In genomic region chr16:26730941-26731340, GRCm38 (mm10) we compare ENCODE assay signal across 30 mouse cellular contexts.
"Had no signal": no experiment of that assay in that cellular context is flagged by ENCODE, and none has a peak within 500 bp of the region (broad histone marks: within the 10 kb centered on the region; RNA-seq: fewer than 3 reads in every experiment).

No protein-coding gene starts in this region.

- H3K27me3 ChIP-seq: limb, embryonic 12.5 days; limb, embryonic 13.5 days; limb, embryonic 15.5 days; liver, embryonic 12.5 days; liver, embryonic 13.5 days; liver, embryonic 15.5 days; lung, embryonic 15.5 days; megakaryocyte, embryonic 14.5 days; midbrain, embryonic 12.5 days; midbrain, embryonic 13.5 days; midbrain, embryonic 15.5 days had no signal

- H3K4me3 ChIP-seq: left cerebral cortex, adult 2 months; limb, embryonic 10.5 days; limb, embryonic 12.5 days; limb, embryonic 13.5 days; limb, embryonic 15.5 days; liver, embryonic 12.5 days; liver, embryonic 13.5 days; liver, embryonic 15.5 days; lung, embryonic 15.5 days; megakaryocyte, embryonic 14.5 days; midbrain, embryonic 10.5 days; midbrain, embryonic 12.5 days; midbrain, embryonic 13.5 days; midbrain, embryonic 15.5 days; myocyte had no signal

- H3K27ac ChIP-seq: left cerebral cortex, adult 2 months; limb, embryonic 10.5 days; limb, embryonic 12.5 days; limb, embryonic 13.5 days; limb, embryonic 15.5 days; liver, embryonic 12.5 days; liver, embryonic 13.5 days; liver, embryonic 14.5 days; liver, embryonic 15.5 days; lung, embryonic 15.5 days; macrophage; midbrain, embryonic 10.5 days; midbrain, embryonic 12.5 days; midbrain, embryonic 13.5 days; midbrain, embryonic 15.5 days had no signal

- H3K36me3 ChIP-seq: limb, embryonic 10.5 days; limb, embryonic 12.5 days; limb, embryonic 13.5 days; limb, embryonic 15.5 days; liver, embryonic 12.5 days; liver, embryonic 13.5 days; liver, embryonic 15.5 days; lung, embryonic 15.5 days; midbrain, embryonic 10.5 days; midbrain, embryonic 12.5 days; midbrain, embryonic 13.5 days; midbrain, embryonic 15.5 days had no signal

- H3K4me1 ChIP-seq: limb, embryonic 10.5 days; limb, embryonic 12.5 days; limb, embryonic 13.5 days; limb, embryonic 15.5 days; liver, embryonic 12.5 days; liver, embryonic 13.5 days; liver, embryonic 15.5 days; lung, embryonic 15.5 days; megakaryocyte, embryonic 14.5 days; midbrain, embryonic 10.5 days had no signal

- DNase-seq: left cerebral cortex, postnatal 4 days; liver; liver, embryonic 13.5 days; liver, postnatal 0 days; lung, adult 18-20 months; lung, adult 2 months; lung, embryonic 14.5 days; lung, postnatal 10 days; lung, postnatal 14 days; lung, postnatal 36 days; lung, postnatal 4 days; midbrain, embryonic 14.5 days had no signal

- ATAC-seq: liver, embryonic 12.5 days; liver, postnatal 0 days; lung, postnatal 0 days; midbrain, embryonic 13.5 days; midbrain, embryonic 15.5 days; midbrain, embryonic 16.5 days had no signal
